Mouse (Mus musculus) midbrain, embryonic 16.5 days (tissue): Measurements from ENCODE around the gene 4930568D16Rik. TPM values are rescaled to one million over a fixed set of nuclear protein-coding genes. Genes with fewer than 3 reads are reported as not detected.

Source experiments
- ATAC-seq: fragments of 200-750 bp; cut with Nextera tagmentation; 2 replicates; pipeline ENCODE4 v1.8.0; 2017; ENCODE audit warnings: moderate TSS enrichment
- H3K27ac ChIP-seq: fragments of 300-500 bp; sonication (generic); 2 replicates; pipeline ENCODE4 v1.5.1; 2014; ENCODE audit warnings: mild to moderate bottlenecking, low read length, mixed read lengths
- H3K27me3 ChIP-seq: fragments of 300-500 bp; sonication (generic); 2 replicates; pipeline ENCODE4 v1.6.1; 2014; ENCODE audit warnings: low read depth, low read length, mixed read lengths; ENCODE audit not compliant: control insufficient read depth, insufficient read depth
- H3K36me3 ChIP-seq: fragments of 300-500 bp; sonication (generic); 2 replicates; pipeline ENCODE4 v1.6.1; 2014; ENCODE audit warnings: mild to moderate bottlenecking, low read length, moderate library complexity, mixed read lengths; ENCODE audit not compliant: control insufficient read depth, insufficient read depth
- H3K4me1 ChIP-seq: fragments of 300-500 bp; sonication (generic); 2 replicates; pipeline ENCODE4 v1.6.1; 2014; ENCODE audit warnings: mild to moderate bottlenecking, low read length, mixed read lengths; ENCODE audit not compliant: control insufficient read depth, insufficient read depth
- H3K4me2 ChIP-seq: fragments of 300-500 bp; sonication (generic); 2 replicates; pipeline ENCODE4 v1.6.1; 2014; ENCODE audit warnings: mild to moderate bottlenecking, low read length, mixed read lengths
- H3K4me3 ChIP-seq: fragments of 300-500 bp; sonication (generic); 2 replicates; pipeline ENCODE4 v1.5.1; 2014; ENCODE audit warnings: low read depth, mild to moderate bottlenecking, low read length, moderate library complexity, mixed read lengths
- H3K9ac ChIP-seq: fragments of 300-500 bp; sonication (generic); 2 replicates; pipeline ENCODE4 v1.6.1; 2014; ENCODE audit warnings: low read depth, low read length, mixed read lengths
- H3K9me3 ChIP-seq: fragments of 300-500 bp; sonication (generic); replicated peaks from 2 replicates; pipeline ENCODE4 v1.6.1; 2014; ENCODE audit warnings: mild to moderate bottlenecking, low read length, mixed read lengths; ENCODE audit not compliant: control insufficient read depth, poor library complexity, severe bottlenecking
- WGBS: fragments of 180-500 bp; shearing (Covaris S2); extraction: QIAGEN DNeasy Blood & Tissue Kit; methylation state at CpG from one replicate; pipeline ENCODE4 v1.1.7; 2014; 5-methylcytosine and 5-hydroxymethylcytosine counted together
- polyA plus RNA-seq: library from polyadenylated mRNA; unstranded; fragments of >200 nt; fragmentation: Nextera tagmentation; extraction: Ambion mirVana; gene quantifications from 2 replicates; pipeline ENCODE4 v1.2.1, GENCODE M21; 2015

Gene 4930568D16Rik
- polyA plus RNA-seq, 1 experiment from 2014 or later: not detected

- Histone ChIP-seq H3K9ac (no peak overlapping the region), H3K36me3 (no peaks in the 10 kb centered on the region), H3K27ac (no peak overlapping the region), H3K9me3 (no peaks in the 10 kb centered on the region), H3K4me2 (no peak overlapping the region), H3K4me1 (peaks cover 4% of the 10 kb centered on the region; the same call in 1 of the 2 replicates), H3K4me3 (no peak overlapping the region), H3K27me3 (no peaks in the 10 kb centered on the region)
- no peak for ATAC-seq
- WGBS: 71% methylated on average over 10 of the region's 10 CpGs
Observed at GRCm38 (mm10) chr2:35325930-35326329, 41.6 kb downstream of the 4930568D16Rik start.

GRCm38 (mm10) chr2:35322404-35323164 is 44.9 kb downstream of the 4930568D16Rik start:
- Histone ChIP-seq H3K27ac (no peak overlapping the region), H3K4me3 (no peak overlapping the region), H3K27me3 (no peaks in the 10 kb centered on the region), H3K9ac (no peak overlapping the region), H3K4me1 (peaks cover 4% of the 10 kb centered on the region; the same call in 1 of the 2 replicates), H3K36me3 (no peaks in the 10 kb centered on the region), H3K9me3 (no peaks in the 10 kb centered on the region), H3K4me2 (no peak overlapping the region)
- WGBS: 66% methylated on average over 10 of the region's 10 CpGs
- ATAC-seq: no peak

- no peak for ATAC-seq
- Histone ChIP-seq H3K4me2 (no peak overlapping the region), H3K36me3 (no peaks in the 10 kb centered on the region), H3K9me3 (no peaks in the 10 kb centered on the region), H3K9ac (no peak overlapping the region), H3K4me3 (no peak overlapping the region), H3K27me3 (no peaks in the 10 kb centered on the region), H3K4me1 (peaks cover 4% of the 10 kb centered on the region; the same call in 1 of the 2 replicates), H3K27ac (no peak overlapping the region)
- 90% methylated on average over 15 of the region's 15 CpGs for WGBS
Observed at GRCm38 (mm10) chr2:35320399-35320798, 47.1 kb downstream of the 4930568D16Rik start.

- no peaks in the 10 kb centered on the region for H3K36me3 ChIP-seq
- no peak for ATAC-seq
Observed at GRCm38 (mm10) chr2:35318405-35318804, 49.1 kb downstream of the 4930568D16Rik start.

GRCm38 (mm10) chr2:35317604-35318003 is 49.9 kb downstream of the 4930568D16Rik start:
- Histone ChIP-seq H3K4me1 (peaks cover 3% of the 10 kb centered on the region; the same call in 1 of the 2 replicates), H3K27ac (no peak overlapping the region), H3K36me3 (no peaks in the 10 kb centered on the region), H3K4me3 (no peak overlapping the region), H3K4me2 (no peak overlapping the region), H3K9ac (no peak overlapping the region), H3K9me3 (no peaks in the 10 kb centered on the region), H3K27me3 (no peaks in the 10 kb centered on the region)
- no peak for ATAC-seq
- 77% methylated on average over 4 of the region's 4 CpGs for WGBS

More at GRCm38 (mm10) chr2:35318405-35318804, 49.1 kb downstream of the 4930568D16Rik start:
- H3K9me3 ChIP-seq: no peaks in the 10 kb centered on the region
- H3K27me3 ChIP-seq: no peaks in the 10 kb centered on the region
- H3K4me3 ChIP-seq: no peak overlapping the region
- H3K27ac ChIP-seq: no peak overlapping the region
- 89% methylated on average over 12 of the region's 12 CpGs for WGBS
- no peak overlapping the region for H3K9ac ChIP-seq
- no peak overlapping the region for H3K4me2 ChIP-seq
- peaks cover 4% of the 10 kb centered on the region; the same call in 1 of the 2 replicates for H3K4me1 ChIP-seq

- no peak overlapping the region for H3K4me2 ChIP-seq
- no peaks in the 10 kb centered on the region for H3K36me3 ChIP-seq
- WGBS: 28% methylated on average over 3 of the region's 3 CpGs
- no peak overlapping the region for H3K9ac ChIP-seq
- no peak for ATAC-seq
- H3K4me1 ChIP-seq: no peaks in the 10 kb centered on the region
- H3K9me3 ChIP-seq: no peaks in the 10 kb centered on the region
- H3K4me3 ChIP-seq: no peak overlapping the region
- H3K27me3 ChIP-seq: no peaks in the 10 kb centered on the region
- H3K27ac ChIP-seq: no peak overlapping the region
Observed at GRCm38 (mm10) chr2:35314300-35314699, 53.2 kb downstream of the 4930568D16Rik start.

- no peaks in the 10 kb centered on the region for H3K4me1 ChIP-seq
Observed at GRCm38 (mm10) chr2:35309906-35310493, 57.5 kb downstream of the 4930568D16Rik start.

GRCm38 (mm10) chr2:35308166-35308565 is 59.4 kb downstream of the 4930568D16Rik start:
- Histone ChIP-seq H3K27me3 (no peaks in the 10 kb centered on the region), H3K4me3 (no peak overlapping the region), H3K27ac (no peak overlapping the region), H3K9ac (no peak overlapping the region), H3K9me3 (no peaks in the 10 kb centered on the region), H3K4me2 (no peak overlapping the region), H3K36me3 (no peaks in the 10 kb centered on the region), H3K4me1 (no peaks in the 10 kb centered on the region)
- 73% methylated on average over 1 of the region's 1 CpGs for whole genome bisulfite sequencing
- ATAC-seq: no peak

More at GRCm38 (mm10) chr2:35309906-35310493, 57.5 kb downstream of the 4930568D16Rik start:
- Histone ChIP-seq H3K27ac (no peak overlapping the region), H3K36me3 (no peaks in the 10 kb centered on the region), H3K27me3 (no peaks in the 10 kb centered on the region), H3K9ac (no peak overlapping the region), H3K4me2 (no peak overlapping the region), H3K9me3 (no peaks in the 10 kb centered on the region), H3K4me3 (no peak overlapping the region)
- 90% methylated on average over 4 of the region's 4 CpGs for WGBS
- ATAC-seq: no peak
